Mouse (Mus musculus) hindbrain, embryonic 10.5 days (tissue): ENCODE measurements around the gene Lamtor3. TPM values are rescaled to one million over a fixed set of nuclear protein-coding genes. Genes with fewer than 3 reads are reported as not detected.

Source experiments
- DNase-seq: peaks from one replicate; pipeline ENCODE4 v3.0.0-alpha.2; 2017; ENCODE audit warnings: low spot score
- H3K27ac ChIP-seq: fragments of 300-500 bp; sonication (generic); 2 replicates; pipeline ENCODE4 v1.5.1; 2016; ENCODE audit warnings: mild to moderate bottlenecking, moderate library complexity
- H3K27me3 ChIP-seq: fragments of 300-500 bp; sonication (generic); 2 replicates; pipeline ENCODE4 v1.6.1; 2016; ENCODE audit warnings: mild to moderate bottlenecking; ENCODE audit not compliant: poor library complexity, insufficient read depth, severe bottlenecking
- H3K36me3 ChIP-seq: fragments of 300-500 bp; sonication (generic); 2 replicates; pipeline ENCODE4 v1.6.1; 2016; ENCODE audit warnings: mild to moderate bottlenecking, moderate library complexity
- H3K4me1 ChIP-seq: fragments of 300-500 bp; sonication (generic); replicated peaks from 2 replicates; pipeline ENCODE4 v1.6.1; 2016; ENCODE audit warnings: mild to moderate bottlenecking
- H3K4me3 ChIP-seq: fragments of 300-500 bp; sonication (generic); 2 replicates; pipeline ENCODE4 v1.5.1; 2016; ENCODE audit warnings: mild to moderate bottlenecking, moderate library complexity
- H3K9me3 ChIP-seq: fragments of 300-500 bp; sonication (generic); 2 replicates; pipeline ENCODE4 v1.6.1; 2016; ENCODE audit warnings: mild to moderate bottlenecking, moderate library complexity
- WGBS: fragments of 180-500 bp; shearing (Covaris S2); methylation state at CpG from one replicate; pipeline ENCODE4 v1.1.7; 2016; 5-methylcytosine and 5-hydroxymethylcytosine counted together
- polyA plus RNA-seq: library from polyadenylated mRNA; unstranded; fragments of >200 nt; fragmentation: Nextera tagmentation; extraction: Ambion mirVana; gene quantifications from 2 replicates; pipeline ENCODE4 v1.2.1, GENCODE M21; 2016

Gene Lamtor3
- 82.8 and 83.3 TPM in 2 replicates for polyA plus RNA-seq

GRCm38 (mm10) chr3:137918172-137918931 is at the start of gene Lamtor3:
Gene Lamtor3 (plus strand): TSS chr3:137918506.
- Histone ChIP-seq H3K4me3 (peak within 1 kb of the TSS; percentile 95), H3K36me3 (peaks cover 16% of the 10 kb centered on the region; the same call in 1 of the 2 replicates), H3K27ac (peak within 1 kb of the TSS; percentile 91), H3K4me1 (peaks cover 20% of the 10 kb centered on the region), H3K27me3 (no peaks in the 10 kb centered on the region), H3K9me3 (no peaks in the 10 kb centered on the region)
- peak; percentile 91 for DNase-seq
- under 1% methylated on average over 47 of the region's 47 CpGs for WGBS

- DNase-seq, result no peak
- H3K36me3 ChIP-seq, result peaks cover 16% of the 10 kb centered on the region
- WGBS, result 93% methylated on average over 9 of the region's 9 CpGs
- H3K27ac ChIP-seq, result no peak overlapping the region
- no peaks in the 10 kb centered on the region for H3K9me3 ChIP-seq
- H3K4me3 ChIP-seq, result no peak overlapping the region
- peaks cover 27% of the 10 kb centered on the region for H3K4me1 ChIP-seq
- H3K27me3 ChIP-seq, result no peaks in the 10 kb centered on the region
Measured at GRCm38 (mm10) chr3:137869395-137869794, 48.9 kb upstream of the Lamtor3 start.

DNA sequence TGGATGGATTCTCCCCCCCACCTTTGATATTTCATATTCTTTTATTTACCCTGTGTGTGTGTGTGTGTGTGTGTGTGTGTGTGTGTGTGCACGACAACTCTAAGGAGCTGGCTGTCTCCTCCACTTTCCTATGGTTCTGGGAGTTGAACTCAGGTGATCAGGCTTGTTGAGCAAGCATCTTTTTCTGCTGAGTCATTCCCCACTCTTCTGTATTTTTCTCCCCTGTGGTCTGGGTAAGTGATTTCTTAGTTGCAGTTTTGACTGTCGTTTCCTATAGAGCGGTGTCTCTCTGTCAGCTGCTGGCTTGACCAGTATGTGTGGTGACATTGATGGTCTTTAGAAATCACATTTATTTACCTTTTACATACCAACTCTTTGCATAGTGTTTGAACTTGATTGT is 39.0 kb upstream of the Lamtor3 start:
- H3K4me3 ChIP-seq, result no peak overlapping the region
- WGBS, result 86% methylated on average over 3 of the region's 3 CpGs
- peaks cover 13% of the 10 kb centered on the region for H3K36me3 ChIP-seq
- H3K27ac ChIP-seq, result no peak overlapping the region
- H3K4me1 ChIP-seq, result no peaks in the 10 kb centered on the region
- no peaks in the 10 kb centered on the region for H3K27me3 ChIP-seq
- 0 out of 2 replicates have a peak, but pooled peaks cover 3% of the 10 kb centered on the region for H3K9me3 ChIP-seq
- DNase-seq, result no peak

GRCm38 (mm10) chr3:137880109-137880748 is 38.1 kb upstream of the Lamtor3 start:
- Histone ChIP-seq H3K4me3 (no peak overlapping the region), H3K27ac (no peak overlapping the region), H3K36me3 (peaks cover 12% of the 10 kb centered on the region), H3K4me1 (no peaks in the 10 kb centered on the region), H3K9me3 (0 out of 2 replicates have a peak, but pooled peaks cover 3% of the 10 kb centered on the region), H3K27me3 (no peaks in the 10 kb centered on the region)
- DNase-seq, result no peak
- 90% methylated on average over 4 of the region's 4 CpGs for WGBS

DNA sequence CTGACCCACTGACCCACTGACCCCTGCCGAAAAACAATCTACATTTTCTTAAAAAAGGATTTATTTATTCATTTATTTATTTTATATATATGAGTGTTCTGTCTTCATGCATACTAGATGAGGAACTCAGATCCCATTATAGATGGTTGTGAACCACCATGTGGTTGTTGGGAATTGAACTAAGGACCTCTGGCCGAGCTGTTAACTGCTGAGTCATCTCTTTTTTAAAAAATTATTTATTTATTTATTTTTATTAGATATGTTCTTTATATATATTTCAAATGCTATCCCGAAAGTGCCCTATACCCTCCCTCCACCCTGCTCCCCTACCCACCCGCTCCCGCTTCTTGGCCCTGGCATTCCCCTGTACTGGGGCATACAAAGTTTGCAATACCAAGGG is 37.2 kb upstream of the Lamtor3 start:
- no peaks in the 10 kb centered on the region for H3K4me1 ChIP-seq
- no peaks in the 10 kb centered on the region for H3K27me3 ChIP-seq
- WGBS, result 94% methylated on average over 5 of the region's 5 CpGs
- DNase-seq, result no peak
- 0 out of 2 replicates have a peak, but pooled peaks cover 3% of the 10 kb centered on the region for H3K9me3 ChIP-seq
- H3K4me3 ChIP-seq, result no peak overlapping the region
- peaks cover 9% of the 10 kb centered on the region for H3K36me3 ChIP-seq
- H3K27ac ChIP-seq, result no peak overlapping the region

DNA sequence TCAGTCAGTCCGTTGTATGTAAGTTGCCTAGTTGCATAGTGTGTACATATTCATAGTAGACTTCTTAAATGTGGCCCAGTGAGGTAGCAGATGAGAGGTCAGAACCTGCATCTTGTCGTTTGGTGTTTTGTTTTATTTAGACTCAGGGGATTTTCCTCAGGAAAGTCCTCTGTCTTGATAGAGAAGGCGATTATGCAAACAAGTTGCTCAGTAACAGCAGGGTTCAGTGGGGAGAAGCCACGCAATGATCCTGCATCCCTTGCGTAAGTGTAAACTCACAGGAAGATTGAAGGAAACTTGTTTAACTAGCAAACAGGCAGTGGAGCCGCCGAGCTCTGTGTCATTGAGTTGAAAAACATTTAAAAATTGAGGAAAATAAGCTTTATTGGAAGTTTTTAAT is 30.3 kb upstream of the Lamtor3 start:
- Histone ChIP-seq H3K27ac (no peak overlapping the region), H3K9me3 (no peaks in the 10 kb centered on the region), H3K4me3 (no peak overlapping the region), H3K4me1 (no peaks in the 10 kb centered on the region), H3K27me3 (no peaks in the 10 kb centered on the region), H3K36me3 (peaks cover 17% of the 10 kb centered on the region)
- WGBS, result 71% methylated on average over 7 of the region's 7 CpGs
- DNase-seq, result no peak

DNA sequence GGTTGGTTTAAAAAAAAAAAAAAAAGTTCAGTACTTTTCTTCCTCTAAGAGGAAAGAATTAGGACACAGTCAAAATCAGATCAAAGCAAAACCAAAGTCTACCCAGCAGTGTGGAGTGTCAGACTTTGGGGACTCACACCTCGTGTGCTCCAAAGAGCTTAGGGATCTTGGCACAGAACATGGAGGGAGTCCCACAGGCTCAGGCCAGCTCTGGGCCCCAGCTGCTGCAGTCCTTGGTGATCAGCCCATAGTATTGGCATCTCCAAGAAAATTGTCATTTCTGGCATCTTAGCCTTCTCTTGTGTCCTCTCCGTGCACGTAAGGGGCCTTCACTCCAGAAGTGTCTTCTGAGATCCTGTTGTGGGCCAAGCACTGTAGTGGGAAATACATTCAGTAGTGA is 27.2 kb upstream of the Lamtor3 start:
- peaks cover 37% of the 10 kb centered on the region for H3K36me3 ChIP-seq
- H3K27ac ChIP-seq, result no peak overlapping the region
- DNase-seq, result no peak
- WGBS, result 80% methylated on average over 3 of the region's 3 CpGs
- no peaks in the 10 kb centered on the region for H3K27me3 ChIP-seq
- 0 out of 2 replicates have a peak, but pooled peaks cover 4% of the 10 kb centered on the region for H3K9me3 ChIP-seq
- H3K4me3 ChIP-seq, result no peak overlapping the region
- H3K4me1 ChIP-seq, result no peaks in the 10 kb centered on the region

GRCm38 (mm10) chr3:137892118-137892517 is 26.2 kb upstream of the Lamtor3 start:
- H3K36me3 ChIP-seq, result peaks cover 37% of the 10 kb centered on the region
- H3K27ac ChIP-seq, result no peak overlapping the region
- no peak overlapping the region for H3K4me3 ChIP-seq
- H3K27me3 ChIP-seq, result no peaks in the 10 kb centered on the region
- DNase-seq, result no peak
- 93% methylated on average over 4 of the region's 4 CpGs for WGBS
- H3K9me3 ChIP-seq, result 0 out of 2 replicates have a peak, but pooled peaks cover 4% of the 10 kb centered on the region
- H3K4me1 ChIP-seq, result no peaks in the 10 kb centered on the region

- Histone ChIP-seq H3K27ac (no peak overlapping the region), H3K4me1 (no peaks in the 10 kb centered on the region), H3K4me3 (no peak overlapping the region), H3K36me3 (peaks cover 42% of the 10 kb centered on the region), H3K9me3 (0 out of 2 replicates have a peak, but pooled peaks cover 4% of the 10 kb centered on the region), H3K27me3 (no peaks in the 10 kb centered on the region)
- no peak for DNase-seq
- WGBS, result 87% methylated on average over 4 of the region's 4 CpGs
Measured at GRCm38 (mm10) chr3:137893789-137894188, 24.5 kb upstream of the Lamtor3 start.

- H3K4me1 ChIP-seq, result no peaks in the 10 kb centered on the region
- H3K36me3 ChIP-seq, result peaks cover 29% of the 10 kb centered on the region
- no peak overlapping the region for H3K4me3 ChIP-seq
- H3K27ac ChIP-seq, result no peak overlapping the region
- H3K27me3 ChIP-seq, result no peaks in the 10 kb centered on the region
- WGBS, result 91% methylated on average over 3 of the region's 3 CpGs
- 0 out of 2 replicates have a peak, but pooled peaks cover 4% of the 10 kb centered on the region for H3K9me3 ChIP-seq
- DNase-seq, result no peak
Measured at GRCm38 (mm10) chr3:137895196-137895595, 23.1 kb upstream of the Lamtor3 start.

GRCm38 (mm10) chr3:137896386-137896785 is 21.9 kb upstream of the Lamtor3 start:
- DNase-seq, result no peak
- 91% methylated on average over 4 of the region's 4 CpGs for WGBS
- no peaks in the 10 kb centered on the region for H3K27me3 ChIP-seq
- H3K9me3 ChIP-seq, result 0 out of 2 replicates have a peak, but pooled peaks cover 4% of the 10 kb centered on the region
- H3K36me3 ChIP-seq, result peaks cover 27% of the 10 kb centered on the region
- no peak overlapping the region for H3K4me3 ChIP-seq
- H3K27ac ChIP-seq, result no peak overlapping the region
- H3K4me1 ChIP-seq, result no peaks in the 10 kb centered on the region

DNA sequence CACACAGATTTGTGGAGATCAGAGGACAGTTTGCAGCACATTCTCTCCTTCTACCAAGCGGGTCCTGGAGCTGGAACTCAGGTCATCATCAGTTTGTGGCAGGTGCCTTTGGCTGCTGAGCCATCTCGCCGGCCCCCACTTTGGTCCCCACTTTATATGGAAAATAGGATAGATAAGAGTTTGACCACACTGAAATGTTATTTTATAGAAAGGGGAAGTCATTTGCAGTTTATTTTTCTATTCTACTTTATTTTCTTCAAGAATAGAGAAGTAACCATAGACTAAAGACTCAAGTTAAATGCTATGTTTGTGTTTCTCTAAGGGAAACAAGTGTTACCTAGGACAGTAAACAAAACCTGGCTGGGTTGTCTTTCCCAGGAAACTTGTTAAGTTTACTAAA is 21.4 kb upstream of the Lamtor3 start:
- H3K9me3 ChIP-seq, result 0 out of 2 replicates have a peak, but pooled peaks cover 4% of the 10 kb centered on the region
- H3K27me3 ChIP-seq, result no peaks in the 10 kb centered on the region
- no peaks in the 10 kb centered on the region for H3K4me1 ChIP-seq
- peaks cover 27% of the 10 kb centered on the region for H3K36me3 ChIP-seq
- H3K27ac ChIP-seq, result no peak overlapping the region
- no peak overlapping the region for H3K4me3 ChIP-seq
- 92% methylated on average over 3 of the region's 3 CpGs for WGBS
- DNase-seq, result no peak

GRCm38 (mm10) chr3:137897685-137898084 is 20.6 kb upstream of the Lamtor3 start:
- DNase-seq, result no peak
- Histone ChIP-seq H3K36me3 (peaks cover 35% of the 10 kb centered on the region), H3K4me3 (no peak overlapping the region), H3K9me3 (0 out of 2 replicates have a peak, but pooled peaks cover 4% of the 10 kb centered on the region), H3K27ac (no peak overlapping the region), H3K27me3 (no peaks in the 10 kb centered on the region), H3K4me1 (no peaks in the 10 kb centered on the region)
- 90% methylated on average over 5 of the region's 5 CpGs for WGBS
